Mouse (Mus musculus): ENCODE measurements around the gene Zfp609. TPM values are rescaled to one million over a fixed set of nuclear protein-coding genes. Genes with fewer than 3 reads are reported as not detected.
A peak's percentile ranks its signal among the peaks of the same experiment; 100 is the strongest.

Gene Zfp609
- total and polyA plus RNA-seq, 2 experiments from 2014 or later: 5.0 to 9.8 TPM

GRCm38 (mm10) chr9:65667701-65668100, 159.7 kb downstream of the Zfp609 start, which contains the start of gene Oaz2:
Gene Oaz2 (plus strand): TSS chr9:65668001.
- 93% methylated on average over 8 of the region's 8 CpGs for WGBS
- no peaks in the 10 kb centered on the region for H3K27me3 ChIP-seq (ENCODE audit: insufficient read depth, low read length)
- no peaks in the 10 kb centered on the region for H3K9me3 ChIP-seq (ENCODE audit: low read length)
- no peak for DNase-seq
- no peak for TF ChIP-seq CTCF (IDR thresholded peaks at IDR 0.05; ENCODE audit: low read depth)
- no peaks in the 10 kb centered on the region for H3K36me3 ChIP-seq (ENCODE audit: insufficient read depth)
- no peak within 1 kb of the TSS for H3K4me2 ChIP-seq (ENCODE audit: low read depth)
- no peak within 1 kb of the TSS for H3K9ac ChIP-seq
- H3K4me1 ChIP-seq (ENCODE audit: insufficient read depth): no peaks in the 10 kb centered on the region
- ATAC-seq: no peak
- no peak within 1 kb of the TSS for H3K4me3 ChIP-seq (ENCODE audit: low read depth, low read length)
- H3K27ac ChIP-seq (ENCODE audit: low read depth, low read length): no peak within 1 kb of the TSS

DNA sequence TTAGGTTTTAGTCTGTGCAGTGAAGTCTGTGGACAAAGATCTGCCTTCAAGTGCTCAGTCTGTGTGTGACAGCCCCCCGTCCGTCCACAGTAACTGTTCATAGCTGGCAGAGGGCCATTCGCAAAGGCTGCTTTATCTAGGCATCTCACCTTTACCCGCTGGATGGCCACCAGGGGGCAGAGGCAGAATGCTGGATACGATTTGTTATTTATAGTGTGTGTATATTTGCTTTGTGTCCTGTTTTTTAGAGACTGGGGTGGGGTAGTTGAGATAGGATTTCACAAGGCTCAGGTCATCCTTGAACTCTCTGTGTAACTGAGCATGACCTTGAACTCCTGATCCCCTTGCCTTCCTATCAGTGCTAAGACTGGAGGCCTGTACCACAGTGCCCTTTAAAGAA, 161.3 kb downstream of the Zfp609 start:
- H3K27ac ChIP-seq (ENCODE audit: low read depth, low read length): no peak overlapping the region
- no peak overlapping the region for H3K9ac ChIP-seq
- H3K27me3 ChIP-seq (ENCODE audit: insufficient read depth, low read length): no peaks in the 10 kb centered on the region
- peak; percentile 58 for DNase-seq
- H3K36me3 ChIP-seq (ENCODE audit: insufficient read depth): no peaks in the 10 kb centered on the region
- TF ChIP-seq CTCF (IDR thresholded peaks at IDR 0.05; ENCODE audit: low read depth): peak; percentile 77
- no peaks in the 10 kb centered on the region for H3K9me3 ChIP-seq (ENCODE audit: low read length)
- H3K4me1 ChIP-seq (ENCODE audit: insufficient read depth): no peaks in the 10 kb centered on the region
- H3K4me2 ChIP-seq (ENCODE audit: low read depth): no peak overlapping the region
- 5% methylated on average over 5 of the region's 5 CpGs for WGBS
- no peak for ATAC-seq
- H3K4me3 ChIP-seq (ENCODE audit: low read depth, low read length): no peak overlapping the region

GRCm38 (mm10) chr9:65664163-65664562, 163.2 kb downstream of the Zfp609 start:
- Histone ChIP-seq H3K27ac (ENCODE audit: low read depth, low read length) (no peak overlapping the region), H3K36me3 (ENCODE audit: insufficient read depth) (no peaks in the 10 kb centered on the region), H3K27me3 (ENCODE audit: insufficient read depth, low read length) (no peaks in the 10 kb centered on the region), H3K4me3 (ENCODE audit: low read depth, low read length) (no peak overlapping the region), H3K9me3 (ENCODE audit: low read length) (no peaks in the 10 kb centered on the region), H3K4me1 (ENCODE audit: insufficient read depth) (no peaks in the 10 kb centered on the region), H3K9ac (no peak overlapping the region), H3K4me2 (ENCODE audit: low read depth) (no peak overlapping the region)
- ATAC-seq: no peak; the same call in 1 of the 2 replicates
- DNase-seq: peak; percentile 67
- TF ChIP-seq CTCF (IDR thresholded peaks at IDR 0.05; ENCODE audit: low read depth): peak; percentile 85
- WGBS: under 1% methylated on average over 3 of the region's 3 CpGs

GRCm38 (mm10) chr9:65661493-65661892, 165.9 kb downstream of the Zfp609 start:
- Histone ChIP-seq H3K9me3 (ENCODE audit: low read length) (no peaks in the 10 kb centered on the region), H3K36me3 (ENCODE audit: insufficient read depth) (no peaks in the 10 kb centered on the region), H3K9ac (no peak overlapping the region), H3K4me2 (ENCODE audit: low read depth) (no peak overlapping the region), H3K4me3 (ENCODE audit: low read depth, low read length) (no peak overlapping the region), H3K4me1 (ENCODE audit: insufficient read depth) (no peaks in the 10 kb centered on the region), H3K27me3 (ENCODE audit: insufficient read depth, low read length) (no peaks in the 10 kb centered on the region), H3K27ac (ENCODE audit: low read depth, low read length) (no peak overlapping the region)
- WGBS: 75% methylated on average over 1 of the region's 1 CpGs
- ATAC-seq (no peak), DNase-seq (no peak)
- no peak for TF ChIP-seq CTCF (IDR thresholded peaks at IDR 0.05; ENCODE audit: low read depth)

DNA sequence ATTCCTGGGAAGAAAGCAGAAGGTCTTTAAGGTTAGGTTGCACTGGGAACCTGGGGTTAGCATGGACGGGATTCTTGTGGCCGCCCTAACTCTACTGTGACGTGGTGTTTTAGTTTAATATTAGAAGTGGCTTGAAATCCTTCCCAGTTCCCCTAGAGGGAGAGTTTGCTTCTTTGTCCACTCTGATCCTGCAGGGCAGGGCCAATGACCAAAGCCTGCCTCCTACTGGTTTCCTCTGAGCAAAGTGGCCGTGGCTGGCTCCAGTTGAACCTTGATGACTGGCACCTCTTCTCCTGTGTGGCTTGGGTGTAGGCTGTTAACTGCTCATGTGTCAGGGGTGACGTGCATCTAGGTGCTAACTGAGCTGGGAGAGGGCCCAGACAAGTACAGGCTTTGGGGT, 166.3 kb downstream of the Zfp609 start:
- H3K27me3 ChIP-seq (ENCODE audit: insufficient read depth, low read length): no peaks in the 10 kb centered on the region
- WGBS: 61% methylated on average over 5 of the region's 5 CpGs
- no peak overlapping the region for H3K27ac ChIP-seq (ENCODE audit: low read depth, low read length)
- no peaks in the 10 kb centered on the region for H3K9me3 ChIP-seq (ENCODE audit: low read length)
- no peak for TF ChIP-seq CTCF (IDR thresholded peaks at IDR 0.05; ENCODE audit: low read depth)
- ATAC-seq (no peak), DNase-seq (no peak)
- no peak overlapping the region for H3K4me3 ChIP-seq (ENCODE audit: low read depth, low read length)
- H3K4me1 ChIP-seq (ENCODE audit: insufficient read depth): no peaks in the 10 kb centered on the region
- no peak overlapping the region for H3K9ac ChIP-seq
- H3K4me2 ChIP-seq (ENCODE audit: low read depth): no peak overlapping the region
- no peaks in the 10 kb centered on the region for H3K36me3 ChIP-seq (ENCODE audit: insufficient read depth)

DNA sequence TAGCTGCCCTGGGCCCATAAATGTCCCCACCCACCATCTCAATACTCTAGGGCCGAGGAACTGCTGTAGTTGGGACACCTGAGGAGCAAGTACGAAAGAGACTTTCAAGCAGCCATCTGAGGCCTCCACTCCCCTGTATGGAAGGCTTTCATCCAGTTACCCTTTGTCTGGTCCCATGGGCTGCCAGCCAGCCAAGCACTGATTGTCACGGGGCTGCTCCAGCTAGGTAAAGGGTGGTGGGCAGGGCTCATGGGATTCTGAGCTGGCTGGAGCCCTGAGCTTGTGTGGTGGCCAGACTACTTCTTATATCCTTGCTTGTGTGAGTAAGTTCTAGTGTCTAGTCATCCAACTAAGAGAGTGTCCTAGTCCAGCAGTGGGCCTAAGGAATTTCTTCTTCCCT, 170.1 kb downstream of the Zfp609 start:
- no peaks in the 10 kb centered on the region for H3K9me3 ChIP-seq (ENCODE audit: low read length)
- H3K4me1 ChIP-seq (ENCODE audit: insufficient read depth): no peaks in the 10 kb centered on the region
- ATAC-seq (no peak), DNase-seq (no peak)
- no peak overlapping the region for H3K9ac ChIP-seq
- WGBS: 58% methylated on average over 3 of the region's 3 CpGs
- no peak overlapping the region for H3K4me2 ChIP-seq (ENCODE audit: low read depth)
- no peak overlapping the region for H3K4me3 ChIP-seq (ENCODE audit: low read depth, low read length)
- no peak for TF ChIP-seq CTCF (IDR thresholded peaks at IDR 0.05; ENCODE audit: low read depth)
- H3K27me3 ChIP-seq (ENCODE audit: insufficient read depth, low read length): no peaks in the 10 kb centered on the region
- H3K27ac ChIP-seq (ENCODE audit: low read depth, low read length): no peak overlapping the region
- no peaks in the 10 kb centered on the region for H3K36me3 ChIP-seq (ENCODE audit: insufficient read depth)

- Histone ChIP-seq H3K9me3 (ENCODE audit: low read length) (no peaks in the 10 kb centered on the region), H3K4me2 (ENCODE audit: low read depth) (no peak overlapping the region), H3K36me3 (ENCODE audit: insufficient read depth) (no peaks in the 10 kb centered on the region), H3K4me1 (ENCODE audit: insufficient read depth) (no peaks in the 10 kb centered on the region), H3K27ac (ENCODE audit: low read depth, low read length) (no peak overlapping the region), H3K9ac (no peak overlapping the region), H3K4me3 (ENCODE audit: low read depth, low read length) (no peak overlapping the region), H3K27me3 (ENCODE audit: insufficient read depth, low read length) (no peaks in the 10 kb centered on the region)
- 92% methylated on average over 8 of the region's 8 CpGs for WGBS
- no peak for ATAC-seq
- no peak for TF ChIP-seq CTCF (IDR thresholded peaks at IDR 0.05; ENCODE audit: low read depth)
- no peak for DNase-seq
These were observed 171.8 kb downstream of the Zfp609 start for GRCm38 (mm10) chr9:65655540-65655939.

Measured in forebrain, postnatal 0 days (tissue).